Mouse (Mus musculus): Measurements from ENCODE around the gene Gm8871.
"Not testable (repeated sequence)": the region's sequence is repeated elsewhere in the genome, so short reads cannot be mapped to it uniquely, and the experiment has no call there.

Gm8871 gene

DNA sequence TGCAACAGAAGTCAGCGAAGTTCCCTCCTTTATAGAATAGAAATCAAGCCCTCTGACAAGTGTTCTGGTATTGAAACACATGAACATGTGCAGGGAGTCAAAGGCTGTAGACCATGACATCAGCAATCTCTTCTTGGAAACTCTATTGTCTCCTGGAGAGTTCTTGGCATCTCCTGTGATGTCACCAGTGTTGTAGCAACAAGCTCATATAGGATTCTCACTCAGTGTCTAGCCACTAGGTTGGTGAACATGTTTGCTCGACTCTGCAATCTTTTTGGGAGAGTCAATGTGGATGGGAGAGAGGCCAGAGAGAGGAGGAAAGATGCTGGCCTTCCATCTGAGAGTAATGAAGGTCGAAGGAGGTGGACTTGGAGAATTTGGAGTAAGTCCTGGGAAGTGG lies at the start of gene Gm8871, which contains the start of gene Gm8857:
Gene Gm8871, plus strand, starts transcription at position 301 of the 400 bp plus-strand sequence.
Gene Gm8857, plus strand, starts transcription at position 303 of the 400 bp plus-strand sequence.
- DNase-seq (ENCODE audit: low spot score in 2 of 2): not testable (repeated sequence)

GRCm38 (mm10) chr5:10953512-10953911 lies 5.9 kb downstream of the Gm8871 start:
- DNase-seq (ENCODE audit: low spot score in 2 of 2): not testable (repeated sequence)

DNA sequence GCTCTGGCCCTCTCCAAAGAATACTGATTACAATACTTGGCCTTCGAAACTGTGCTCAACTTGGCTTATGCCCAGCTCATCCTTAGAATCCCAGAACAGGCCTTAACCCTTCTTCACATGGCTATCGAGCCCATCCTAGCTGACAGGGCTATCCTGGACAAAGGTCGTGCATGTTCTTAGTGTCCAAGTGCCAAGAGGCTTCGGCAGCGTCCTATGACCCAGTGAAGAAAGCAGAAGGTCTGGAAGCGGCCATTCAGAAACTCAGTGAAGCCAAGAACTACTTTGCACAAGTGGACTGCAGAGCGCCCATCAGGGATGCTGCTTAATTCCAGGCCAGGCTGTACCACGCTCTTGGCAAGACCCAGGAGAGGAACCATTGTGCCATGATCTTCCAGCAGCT lies 10.5 kb downstream of the Gm8871 start:
- not testable (repeated sequence) for DNase-seq (ENCODE audit: low spot score in 2 of 2)

All from thymus, postnatal 10 days (tissue).